Mouse (Mus musculus): ENCODE data around the gene Fank1.

DNA sequence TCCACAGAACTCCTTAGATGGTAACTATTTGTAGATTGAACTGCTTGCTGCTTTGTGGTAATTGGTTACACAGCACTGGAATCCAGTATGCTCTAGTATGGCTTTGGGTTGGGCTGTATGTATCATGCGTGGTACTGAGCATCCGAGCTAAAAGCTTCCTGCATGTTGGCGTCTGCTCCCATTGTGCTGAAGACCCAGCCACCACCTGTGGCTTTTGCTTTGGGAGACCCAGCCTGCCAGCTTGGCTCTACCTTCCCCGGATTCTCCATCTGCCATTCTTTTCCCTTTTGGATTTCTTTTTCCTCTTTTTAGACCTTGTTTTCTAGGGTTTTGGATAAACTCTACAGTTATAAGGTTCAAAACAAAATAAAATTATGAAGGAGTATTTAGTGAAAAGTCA, 13.5 kb downstream of the Fank1 start:
- TF ChIP-seq CTCF (IDR thresholded peaks at IDR 0.05; ENCODE audit: low read depth) (no peak), EP300 (IDR thresholded peaks at IDR 0.05; ENCODE audit: low read depth) (no peak)
